Mouse (Mus musculus) testis, adult 2 months (tissue): Measurements from ENCODE around the gene Rapgef2.

Experiments used
- CTCF ChIP-seq: fragments of 200-500 bp; IDR thresholded peaks from 2 replicates; pipeline ENCODE4 v1.5.1; 2012; ENCODE audit warnings: low read depth, mild to moderate bottlenecking, inconsistent platforms, low read length, moderate library complexity; ENCODE audit not compliant: control insufficient read depth, insufficient read depth, insufficient replicate concordance
- POLR2A ChIP-seq: fragments of 200-500 bp; IDR thresholded peaks from 2 replicates; pipeline ENCODE4 v1.6.1; 2012; ENCODE audit warnings: low read depth, mild to moderate bottlenecking, inconsistent platforms, low read length, moderate library complexity; ENCODE audit not compliant: control insufficient read depth

- TF ChIP-seq POLR2A (no peak), CTCF (no peak)
These were observed 63.9 kb downstream of the Rapgef2 start for GRCm38 (mm10) chr3:79222192-79222960.
